Mouse (Mus musculus) midbrain, embryonic 15.5 days (tissue): ENCODE results near the gene Hfm1. TPM values are rescaled to one million over a fixed set of nuclear protein-coding genes. Genes with fewer than 3 reads are reported as not detected.

Source experiments
- ATAC-seq: fragments of 200-750 bp; cut with Nextera tagmentation; replicated peaks from 2 replicates; pipeline ENCODE4 v1.8.0; 2017; ENCODE audit warnings: moderate TSS enrichment
- H3K27ac ChIP-seq: fragments of 300-500 bp; sonication (generic); 2 replicates; pipeline ENCODE4 v1.5.1; 2015; ENCODE audit warnings: mild to moderate bottlenecking, inconsistent platforms
- H3K27me3 ChIP-seq: fragments of 300-500 bp; sonication (generic); replicated peaks from 2 replicates; pipeline ENCODE4 v1.6.1; 2015; ENCODE audit warnings: inconsistent platforms
- H3K36me3 ChIP-seq: fragments of 300-500 bp; sonication (generic); replicated peaks from 2 replicates; pipeline ENCODE4 v1.6.1; 2015; ENCODE audit warnings: inconsistent platforms
- H3K4me1 ChIP-seq: fragments of 300-500 bp; sonication (generic); 2 replicates; pipeline ENCODE4 v1.6.1; 2015; ENCODE audit warnings: inconsistent platforms
- H3K4me2 ChIP-seq: fragments of 300-500 bp; sonication (generic); 2 replicates; pipeline ENCODE4 v1.6.1; 2015; ENCODE audit warnings: inconsistent platforms, mild to moderate bottlenecking, moderate library complexity
- H3K4me3 ChIP-seq: fragments of 300-500 bp; sonication (generic); 2 replicates; pipeline ENCODE4 v1.5.1; 2015; ENCODE audit warnings: mild to moderate bottlenecking, inconsistent platforms
- H3K9ac ChIP-seq: fragments of 300-500 bp; sonication (generic); 2 replicates; pipeline ENCODE4 v1.6.1; 2015; ENCODE audit warnings: mild to moderate bottlenecking, inconsistent platforms
- H3K9me3 ChIP-seq: fragments of 300-500 bp; sonication (generic); 2 replicates; pipeline ENCODE4 v1.6.1; 2016; ENCODE audit warnings: inconsistent platforms
- WGBS: fragments of 180-500 bp; shearing (Covaris S2); methylation state at CpG from one replicate; pipeline ENCODE4 v1.1.7; 2015; ENCODE audit warnings: mixed read lengths; 5-methylcytosine and 5-hydroxymethylcytosine counted together
- polyA plus RNA-seq: library from polyadenylated mRNA; unstranded; fragments of >200 nt; fragmentation: Nextera tagmentation; extraction: Ambion mirVana; gene quantifications from 2 replicates; pipeline ENCODE4 v1.2.1, GENCODE M21; 2015

Hfm1 gene
- polyA plus RNA-seq, 1 experiment from 2014 or later: 6.9 TPM

DNA sequence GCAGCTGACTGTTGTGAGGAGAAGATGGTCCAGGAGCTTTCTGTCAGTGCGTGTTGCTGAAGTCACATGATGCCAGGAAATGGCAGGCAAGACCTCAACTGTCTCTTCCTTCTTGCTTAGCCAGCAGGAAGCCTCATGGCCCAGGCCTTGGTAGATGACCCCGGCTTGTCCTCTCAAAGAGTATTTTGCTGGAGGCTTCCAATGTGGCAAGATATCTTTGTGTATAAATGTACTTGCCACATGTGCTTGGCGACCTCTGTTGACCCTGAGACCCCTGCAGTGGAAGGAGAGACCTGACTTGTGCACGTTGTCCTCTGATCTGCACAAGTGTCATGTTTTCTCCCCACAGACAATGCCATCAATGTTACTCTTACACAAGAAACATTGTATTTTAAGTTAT, 95.3 kb downstream of the Hfm1 start:
- Histone ChIP-seq H3K4me3 (no peak overlapping the region), H3K36me3 (no peaks in the 10 kb centered on the region), H3K27ac (no peak overlapping the region), H3K9me3 (no peaks in the 10 kb centered on the region), H3K4me2 (no peak overlapping the region), H3K9ac (no peak overlapping the region), H3K4me1 (peaks cover 3% of the 10 kb centered on the region; the same call in 1 of the 2 replicates), H3K27me3 (no peaks in the 10 kb centered on the region)
- WGBS: 88% methylated on average over 4 of the region's 4 CpGs
- no peak for ATAC-seq

DNA sequence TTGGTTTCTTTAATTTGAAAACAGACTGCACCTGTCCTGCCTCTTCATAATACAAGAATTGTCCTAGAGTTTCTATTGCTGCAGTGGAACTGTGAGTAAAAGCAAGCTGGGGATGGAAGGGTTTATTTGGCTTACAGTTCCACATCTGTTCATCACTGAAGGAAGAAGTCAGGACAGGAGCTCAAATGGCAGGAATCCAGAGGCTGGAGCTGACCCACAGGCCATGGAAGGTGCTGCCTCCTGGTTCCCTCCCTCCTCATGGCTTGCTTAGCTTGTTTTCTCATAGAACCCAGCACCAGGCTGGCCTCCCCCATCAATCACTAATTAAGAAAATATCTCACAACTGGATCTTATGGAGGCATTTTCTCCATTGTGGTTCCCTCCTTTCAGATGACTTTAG, 99.4 kb downstream of the Hfm1 start:
- no peak for ATAC-seq
- Histone ChIP-seq H3K4me1 (peaks cover 13% of the 10 kb centered on the region), H3K4me3 (no peak overlapping the region), H3K4me2 (no peak overlapping the region), H3K9me3 (no peaks in the 10 kb centered on the region), H3K27ac (no peak overlapping the region), H3K36me3 (no peaks in the 10 kb centered on the region), H3K9ac (no peak overlapping the region), H3K27me3 (no peaks in the 10 kb centered on the region)

DNA sequence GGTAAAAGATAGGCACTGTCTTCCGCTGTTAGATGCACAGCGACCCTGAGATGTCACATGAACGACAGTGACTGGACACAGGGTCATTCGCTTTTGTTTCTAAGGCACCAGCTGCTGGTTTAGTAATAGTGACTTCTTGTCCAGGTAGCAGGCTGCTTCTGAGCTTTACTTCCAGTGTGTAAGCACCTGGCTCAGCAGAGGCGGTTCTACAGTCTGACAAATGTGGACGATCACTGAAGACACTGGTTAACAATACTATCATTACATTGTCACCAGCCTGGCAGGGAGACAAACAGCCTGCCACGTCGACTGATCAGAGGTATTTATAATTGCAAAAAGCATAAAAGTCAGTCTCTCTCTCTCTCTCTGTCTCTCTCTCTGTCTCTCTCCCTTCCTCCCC, 100.1 kb downstream of the Hfm1 start:
- Histone ChIP-seq H3K4me2 (peak overlapping the region; percentile 90), H3K27me3 (no peaks in the 10 kb centered on the region), H3K9me3 (no peaks in the 10 kb centered on the region), H3K27ac (no peak overlapping the region; the same call in 1 of the 2 replicates), H3K4me1 (peaks cover 13% of the 10 kb centered on the region), H3K36me3 (no peaks in the 10 kb centered on the region), H3K4me3 (no peak overlapping the region), H3K9ac (no peak overlapping the region)
- WGBS: 50% methylated on average over 8 of the region's 8 CpGs
- peak; percentile 53; the same call in 1 of the 2 replicates for ATAC-seq

DNA sequence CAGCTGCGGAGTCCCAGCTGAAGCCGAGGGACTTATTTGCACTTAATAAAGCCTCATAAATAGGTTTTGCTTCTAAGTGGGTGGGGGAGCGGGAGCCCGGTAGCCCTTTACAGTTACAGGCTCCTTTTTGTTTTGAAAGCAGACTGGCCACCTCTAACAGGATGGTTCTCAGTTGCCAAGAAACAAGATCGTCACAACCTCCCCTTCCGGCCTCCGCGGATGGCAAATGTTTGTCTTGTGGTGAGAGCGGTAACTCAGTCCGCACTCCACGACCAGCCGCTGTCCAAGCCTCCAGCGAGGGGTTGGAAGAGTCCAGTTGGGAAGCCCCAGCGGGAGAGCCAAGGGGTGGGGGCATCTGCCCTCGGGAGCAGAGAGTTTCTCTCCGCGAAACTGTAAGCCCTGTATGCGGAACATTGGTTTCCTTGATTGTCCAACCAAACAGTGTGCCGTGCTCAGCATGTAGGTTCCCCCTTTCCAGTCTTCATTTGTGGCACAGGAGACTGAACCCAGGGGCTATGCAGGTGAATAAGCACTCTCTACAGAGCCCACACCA, 100.7 kb downstream of the Hfm1 start:
- Histone ChIP-seq H3K4me3 (peak overlapping the region; percentile 43), H3K27ac (peak overlapping the region; percentile 77), H3K4me2 (peak overlapping the region; percentile 90), H3K4me1 (peaks cover 13% of the 10 kb centered on the region), H3K9me3 (no peaks in the 10 kb centered on the region), H3K27me3 (no peaks in the 10 kb centered on the region), H3K36me3 (no peaks in the 10 kb centered on the region), H3K9ac (peak overlapping the region; percentile 46)
- peak; percentile 86 for ATAC-seq
- WGBS: 2% methylated on average over 19 of the region's 19 CpGs

DNA sequence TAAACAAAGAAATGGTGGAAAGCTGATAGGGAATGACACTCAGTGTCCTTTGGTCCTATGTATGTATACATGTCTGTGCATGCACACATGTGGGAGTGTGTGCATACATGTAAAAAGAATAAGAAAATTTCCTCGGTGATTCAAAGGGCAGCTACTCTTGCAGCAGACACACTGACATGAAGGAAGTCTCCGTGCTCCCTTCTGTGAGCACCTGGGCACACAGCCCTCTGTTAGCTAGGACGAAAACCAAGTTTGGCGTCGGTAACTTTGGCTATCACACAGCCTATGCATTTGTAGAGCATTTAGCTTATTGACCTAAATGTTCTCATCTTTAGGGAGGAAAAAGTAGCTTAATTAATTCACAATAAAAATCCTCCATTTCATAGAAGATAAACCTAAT, 101.4 kb downstream of the Hfm1 start:
- Histone ChIP-seq H3K9ac (peak overlapping the region; percentile 46), H3K4me3 (peak overlapping the region; percentile 43), H3K27me3 (no peaks in the 10 kb centered on the region), H3K4me1 (peaks cover 13% of the 10 kb centered on the region), H3K36me3 (no peaks in the 10 kb centered on the region), H3K27ac (peak overlapping the region; percentile 77), H3K4me2 (peak overlapping the region; percentile 90), H3K9me3 (no peaks in the 10 kb centered on the region)
- ATAC-seq: peak; percentile 48
- WGBS: 62% methylated on average over 5 of the region's 5 CpGs

DNA sequence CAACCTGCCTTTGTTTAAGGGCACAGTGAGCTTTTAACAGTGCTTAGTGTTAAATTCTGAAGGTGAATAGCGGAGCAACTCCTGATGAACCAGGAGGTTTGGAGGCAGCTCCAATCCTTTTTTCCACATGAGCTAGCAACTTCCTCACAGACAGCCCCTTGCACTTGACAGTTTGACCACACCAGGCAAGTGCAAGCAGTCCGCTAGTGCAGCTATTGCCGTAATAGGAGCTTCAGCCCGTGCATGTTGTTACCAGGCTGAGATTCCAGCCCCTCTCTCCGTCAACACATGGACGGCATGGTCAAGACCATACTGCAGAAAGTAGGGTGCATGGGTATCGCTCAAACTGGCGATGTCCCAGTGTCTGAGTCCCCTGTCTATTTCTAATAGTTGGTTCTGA, 106.5 kb downstream of the Hfm1 start:
- no peak overlapping the region for H3K27ac ChIP-seq
- H3K9me3 ChIP-seq: no peaks in the 10 kb centered on the region
- no peak overlapping the region for H3K4me2 ChIP-seq
- H3K4me3 ChIP-seq: no peak overlapping the region
- H3K27me3 ChIP-seq: 0 out of 2 replicates have a peak, but pooled peaks cover 4% of the 10 kb centered on the region
- H3K9ac ChIP-seq: no peak overlapping the region
- WGBS: 84% methylated on average over 8 of the region's 8 CpGs
- no peaks in the 10 kb centered on the region for H3K36me3 ChIP-seq
- ATAC-seq: no peak
- H3K4me1 ChIP-seq: peaks cover 3% of the 10 kb centered on the region

DNA sequence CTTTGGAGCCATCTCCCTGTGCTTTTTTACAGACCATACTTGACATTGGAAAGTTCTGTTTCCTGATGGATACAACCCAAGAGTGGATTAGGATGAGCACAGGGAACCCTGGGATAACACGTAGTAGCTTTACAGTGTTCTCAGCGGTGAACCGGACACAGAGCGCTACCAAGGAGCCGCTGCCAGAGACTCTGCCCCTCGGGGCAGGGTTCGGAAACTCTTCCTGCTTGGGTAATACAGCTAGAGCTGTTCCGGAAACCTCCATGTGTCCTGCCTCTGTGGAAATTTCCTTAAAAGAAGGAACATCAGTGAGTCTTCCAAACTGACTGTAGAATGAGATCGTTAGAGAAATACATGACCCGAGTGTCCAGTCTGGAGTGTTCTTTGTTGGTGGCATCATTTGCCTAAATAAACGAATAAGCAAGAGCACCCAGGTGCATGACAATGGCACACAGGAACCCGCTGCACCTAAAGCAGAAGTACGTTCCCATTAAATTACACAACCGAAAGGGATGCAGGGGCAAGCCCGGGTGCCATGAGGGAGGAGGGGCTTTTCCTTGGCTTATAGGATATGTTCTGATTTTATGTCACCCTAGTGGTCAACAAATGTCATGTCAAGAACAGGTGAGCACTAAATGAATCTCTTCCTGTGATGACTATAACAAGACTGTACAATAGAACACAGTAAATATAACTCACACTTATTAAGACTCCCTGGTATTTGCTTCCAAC, 110.0 kb downstream of the Hfm1 start:
- Histone ChIP-seq H3K36me3 (no peaks in the 10 kb centered on the region), H3K27ac (no peak overlapping the region), H3K9ac (no peak overlapping the region), H3K4me3 (peak overlapping the region; percentile 12; the same call in 1 of the 2 replicates), H3K4me2 (peak overlapping the region; percentile 34), H3K4me1 (no peaks in the 10 kb centered on the region), H3K27me3 (0 out of 2 replicates have a peak, but pooled peaks cover 4% of the 10 kb centered on the region), H3K9me3 (no peaks in the 10 kb centered on the region)
- no peak for ATAC-seq
- WGBS: 65% methylated on average over 15 of the region's 15 CpGs

DNA sequence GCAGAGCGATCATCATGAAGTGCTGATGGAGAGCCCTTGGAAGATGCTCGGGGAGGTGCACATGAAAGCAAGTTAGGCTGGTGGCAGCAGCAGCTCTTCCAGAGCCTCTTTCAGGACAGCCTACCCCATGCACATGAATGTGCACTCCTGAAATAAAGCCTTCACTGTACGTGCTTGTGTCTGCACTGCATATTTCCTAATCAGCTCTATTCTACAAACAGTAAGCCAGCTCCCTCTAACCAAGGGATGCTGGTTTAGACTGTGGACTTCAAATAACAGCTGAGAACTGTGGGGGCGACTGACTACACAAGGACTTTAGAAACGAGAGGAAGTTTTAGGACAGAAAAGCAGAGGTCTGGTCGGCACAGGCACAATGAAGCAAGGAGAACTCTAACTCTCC, 111.5 kb downstream of the Hfm1 start:
- H3K27ac ChIP-seq: no peak overlapping the region
- no peak overlapping the region for H3K9ac ChIP-seq
- 0 out of 2 replicates have a peak, but pooled peaks cover 4% of the 10 kb centered on the region for H3K27me3 ChIP-seq
- 62% methylated on average over 6 of the region's 6 CpGs for WGBS
- no peak overlapping the region for H3K4me3 ChIP-seq
- no peaks in the 10 kb centered on the region for H3K4me1 ChIP-seq
- H3K9me3 ChIP-seq: no peaks in the 10 kb centered on the region
- H3K36me3 ChIP-seq: no peaks in the 10 kb centered on the region
- no peak for ATAC-seq
- H3K4me2 ChIP-seq: no peak overlapping the region

DNA sequence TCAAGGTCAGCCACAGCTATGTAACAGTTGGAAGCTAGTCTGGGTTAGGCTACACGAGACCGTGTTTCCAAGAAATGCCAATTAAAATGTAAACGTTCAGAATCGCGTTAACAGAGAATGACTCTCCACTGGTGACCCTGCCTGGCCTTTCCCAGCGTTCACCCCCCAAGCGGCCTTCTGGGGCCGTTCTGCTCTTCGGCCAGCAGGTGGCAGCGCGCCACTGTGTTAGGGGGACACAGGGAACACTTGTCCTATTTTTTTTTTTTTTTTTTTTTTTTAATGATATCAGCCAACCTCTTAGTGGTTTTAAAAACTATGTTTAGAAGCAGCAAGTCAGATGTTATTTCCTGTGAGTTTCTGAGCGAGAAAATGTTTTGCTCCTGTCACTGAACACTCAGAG, 123.0 kb downstream of the Hfm1 start:
- WGBS: 2% methylated on average over 12 of the region's 12 CpGs
- Histone ChIP-seq H3K4me1 (peaks cover 6% of the 10 kb centered on the region; the same call in 1 of the 2 replicates), H3K9me3 (no peaks in the 10 kb centered on the region), H3K9ac (no peak overlapping the region), H3K4me2 (no peak overlapping the region), H3K27me3 (no peaks in the 10 kb centered on the region), H3K36me3 (no peaks in the 10 kb centered on the region), H3K27ac (no peak overlapping the region), H3K4me3 (no peak overlapping the region)
- ATAC-seq: peak; percentile 12; the same call in 1 of the 2 replicates

DNA sequence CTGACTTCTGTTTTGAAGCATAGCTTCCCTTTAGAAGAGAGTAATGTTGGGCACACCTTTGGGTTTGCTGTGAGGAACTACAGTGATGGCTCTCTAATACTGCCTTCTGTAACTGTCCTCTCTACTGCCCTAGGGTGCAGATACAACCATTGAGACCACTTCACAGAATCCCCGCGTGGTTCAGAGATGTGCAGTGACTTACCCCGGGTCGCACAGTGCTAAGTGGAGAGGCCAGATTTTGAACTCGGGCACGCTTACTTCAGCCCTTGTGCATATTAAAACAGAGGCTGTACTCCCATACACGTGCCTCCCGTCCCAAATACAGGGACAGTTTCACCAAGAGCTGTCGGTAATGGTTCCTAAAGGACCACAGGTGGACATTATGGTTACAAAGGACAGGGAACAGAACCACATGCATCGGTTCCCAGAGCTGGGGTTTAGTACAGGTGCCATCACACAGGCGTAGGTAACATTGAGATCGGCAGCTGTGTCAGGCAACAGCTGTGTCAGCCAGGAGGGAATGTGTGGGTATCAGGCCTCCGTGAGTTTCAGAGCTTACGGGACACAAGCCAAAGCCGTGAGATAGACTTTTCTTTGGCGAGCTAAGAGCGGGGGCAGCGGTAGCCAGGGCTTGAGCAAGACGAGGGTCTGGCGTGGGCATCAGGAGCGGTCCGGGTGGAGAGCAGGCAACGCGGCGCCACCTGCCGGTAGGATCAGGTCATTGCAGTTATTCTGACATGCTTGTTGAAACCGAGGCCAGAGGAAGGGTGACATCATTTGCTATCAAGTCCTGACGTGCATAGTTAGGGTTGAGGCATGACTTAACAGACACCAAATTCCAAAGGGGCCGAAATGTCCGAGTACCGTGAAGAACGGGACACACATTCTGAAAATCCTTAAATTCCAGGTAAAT, 124.0 kb downstream of the Hfm1 start:
- 5% methylated on average over 32 of the region's 32 CpGs for WGBS
- no peaks in the 10 kb centered on the region for H3K9me3 ChIP-seq
- H3K27me3 ChIP-seq: no peaks in the 10 kb centered on the region
- H3K4me1 ChIP-seq: peaks cover 6% of the 10 kb centered on the region; the same call in 1 of the 2 replicates
- H3K4me2 ChIP-seq: peak overlapping the region; percentile 58
- ATAC-seq: peak; percentile 85
- H3K9ac ChIP-seq: 0 out of 2 replicates have a peak overlapping the region, but pooled peaks have one; percentile 19
- no peaks in the 10 kb centered on the region for H3K36me3 ChIP-seq
- peak overlapping the region; percentile 32 for H3K4me3 ChIP-seq
- no peak overlapping the region for H3K27ac ChIP-seq

DNA sequence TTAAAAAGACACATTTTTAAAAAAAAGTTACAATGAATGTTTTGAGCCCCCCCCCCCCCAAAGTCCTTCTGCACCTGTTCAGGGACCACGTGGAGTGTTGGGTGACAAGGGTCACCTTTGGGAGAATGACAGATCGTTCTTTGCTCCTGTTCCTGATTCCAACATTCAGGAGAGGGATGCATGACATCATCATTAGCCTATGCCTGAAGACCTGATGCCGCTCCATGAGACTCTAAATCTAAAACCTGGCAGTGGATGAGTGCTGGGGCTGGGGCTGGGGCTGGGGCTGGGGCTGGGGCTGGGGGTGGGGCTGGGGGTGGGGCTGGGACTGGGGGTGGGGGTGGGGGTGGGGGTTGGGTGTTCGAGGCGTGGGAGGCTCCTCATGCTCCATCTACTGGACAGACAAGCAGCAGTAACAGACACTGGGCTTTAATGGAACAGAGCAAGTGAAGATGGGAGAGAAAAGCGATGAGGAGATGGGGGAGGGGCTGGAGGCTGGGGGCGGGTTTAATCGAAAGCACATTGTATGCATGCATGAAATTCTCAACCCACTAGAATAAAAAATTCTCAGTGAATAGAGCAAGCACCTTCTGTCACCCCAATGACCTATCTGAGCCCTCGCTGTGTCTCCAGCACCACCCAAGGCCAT, 124.8 kb downstream of the Hfm1 start:
- no peak overlapping the region for H3K4me2 ChIP-seq
- no peak overlapping the region for H3K9ac ChIP-seq
- peaks cover 6% of the 10 kb centered on the region; the same call in 1 of the 2 replicates for H3K4me1 ChIP-seq
- no peak overlapping the region for H3K27ac ChIP-seq
- no peaks in the 10 kb centered on the region for H3K27me3 ChIP-seq
- ATAC-seq: peak; percentile 25; the same call in 1 of the 2 replicates
- no peak overlapping the region for H3K4me3 ChIP-seq
- no peaks in the 10 kb centered on the region for H3K36me3 ChIP-seq
- H3K9me3 ChIP-seq: no peaks in the 10 kb centered on the region
- 17% methylated on average over 9 of the region's 9 CpGs for WGBS

DNA sequence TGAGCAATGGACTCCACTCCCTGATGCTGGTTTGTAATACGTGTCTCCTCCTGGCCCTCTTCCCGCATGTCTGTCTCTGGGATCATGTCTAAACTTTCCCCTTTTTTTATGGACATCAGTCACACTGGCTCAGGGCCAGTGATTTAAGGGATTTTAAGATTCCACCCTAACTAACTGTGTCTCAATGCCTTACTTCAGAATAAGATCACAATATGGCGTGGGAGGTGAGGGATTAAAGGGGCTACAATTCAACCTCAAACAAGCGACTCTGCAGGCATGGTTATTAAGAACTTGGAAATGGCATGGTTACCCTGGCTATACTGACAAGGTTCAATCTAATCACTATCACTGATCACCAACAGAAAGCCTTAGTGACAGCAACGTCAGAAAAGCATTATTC, 128.2 kb downstream of the Hfm1 start:
- ATAC-seq: no peak
- WGBS: 43% methylated on average over 5 of the region's 5 CpGs
- H3K4me2 ChIP-seq: no peak overlapping the region
- H3K9me3 ChIP-seq: no peaks in the 10 kb centered on the region
- H3K27ac ChIP-seq: no peak overlapping the region
- H3K4me3 ChIP-seq: no peak overlapping the region
- no peaks in the 10 kb centered on the region for H3K36me3 ChIP-seq
- no peaks in the 10 kb centered on the region for H3K27me3 ChIP-seq
- peaks cover 6% of the 10 kb centered on the region; the same call in 1 of the 2 replicates for H3K4me1 ChIP-seq
- no peak overlapping the region for H3K9ac ChIP-seq
